Mouse (Mus musculus) lung, postnatal 0 days (tissue): ENCODE measurements around the gene Tead1.

ENCODE experiments used
- CTCF ChIP-seq: IDR thresholded peaks from 2 replicates; pipeline ENCODE4 v1.5.1; 2016; ENCODE audit warnings: antibody characterized with exemption, mild to moderate bottlenecking
- EP300 ChIP-seq: IDR thresholded peaks from 2 replicates; pipeline ENCODE4 v1.6.1; 2016; ENCODE audit warnings: antibody characterized with exemption, mild to moderate bottlenecking, control low read depth

DNA sequence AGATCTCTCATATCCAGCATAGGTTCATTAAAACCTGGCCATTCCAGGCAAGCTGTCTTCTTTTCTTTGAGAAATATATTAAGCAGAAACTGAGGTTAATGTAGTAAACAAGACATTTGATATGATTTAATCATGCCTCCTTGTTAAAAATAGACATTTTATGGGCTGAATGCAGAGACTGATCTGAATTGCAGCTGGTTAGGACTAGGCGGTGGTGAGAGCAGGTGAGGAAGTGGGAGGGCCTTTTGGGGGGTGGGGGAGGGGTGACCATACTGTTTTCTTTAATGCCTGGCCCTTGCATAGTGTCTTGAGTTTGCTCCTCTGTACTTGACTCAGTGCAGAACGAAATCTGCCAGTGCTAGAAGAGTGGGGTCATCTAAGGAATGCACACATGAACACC is 111.2 kb downstream of the Tead1 start:
- TF ChIP-seq CTCF (no peak), EP300 (no peak)
